Mouse (Mus musculus) myocyte (in vitro differentiated cells): ENCODE results near the gene Olfr1294. TPM values are rescaled to one million over a fixed set of nuclear protein-coding genes. Genes with fewer than 3 reads are reported as not detected.

Experiments used
- H3K27me3 ChIP-seq: one replicate; pipeline ENCODE4 v1.6.1; 2011; ENCODE audit not compliant: control insufficient read depth, insufficient read depth, insufficient read length
- H3K36me3 ChIP-seq: one replicate; pipeline ENCODE4 v1.6.1; 2011; ENCODE audit not compliant: control insufficient read depth, insufficient read depth
- H3K4me2 ChIP-seq: one replicate; pipeline ENCODE4 v1.6.1; 2011; ENCODE audit warnings: low read depth, control low read depth
- H3K4me3 ChIP-seq: one replicate; pipeline ENCODE4 v1.5.1; 2011; ENCODE audit warnings: mild to moderate bottlenecking, control low read depth, moderate library complexity
- H3K79me2 ChIP-seq: one replicate; pipeline ENCODE4 v1.6.1; 2011; ENCODE audit not compliant: control insufficient read depth, insufficient read depth
- H3ac ChIP-seq: one replicate; pipeline ENCODE4 v1.6.1; 2011; ENCODE audit not compliant: control insufficient read depth, insufficient read length
- CEBPB ChIP-seq: IDR thresholded peaks from 2 replicates; pipeline ENCODE4 v1.6.1; 2011; ENCODE audit warnings: mild to moderate bottlenecking, moderate library complexity; ENCODE audit not compliant: poor library complexity, insufficient read depth, severe bottlenecking
- E2F4 ChIP-seq: IDR thresholded peaks from one replicate; pipeline ENCODE4 v1.6.1; 2011; ENCODE audit warnings: mild to moderate bottlenecking, control low read depth, moderate library complexity; ENCODE audit not compliant: insufficient read depth
- MAX ChIP-seq: IDR thresholded peaks from one replicate; pipeline ENCODE4 v1.6.1; 2011; ENCODE audit warnings: low read depth, mild to moderate bottlenecking, control low read depth
- MYOD1 ChIP-seq, 3 experiments: IDR thresholded peaks; one replicate each; pipeline ENCODE4 v1.6.1; 2011; ENCODE audit warnings: control low read depth in 2 of 3, low read depth in 2 of 3, mild to moderate bottlenecking in 2 of 3, moderate library complexity in 1 of 3; ENCODE audit not compliant: insufficient read length in 2 of 3, control insufficient read depth in 1 of 3
- MYOG ChIP-seq, 3 experiments: IDR thresholded peaks; one replicate each; pipeline ENCODE4 v1.6.1; 2011; ENCODE audit warnings: control low read depth in 2 of 3, low read depth in 2 of 3, mild to moderate bottlenecking in 2 of 3; ENCODE audit not compliant: insufficient read length in 2 of 3, control insufficient read depth in 1 of 3, insufficient read depth in 1 of 3
- POLR2A ChIP-seq: IDR thresholded peaks from one replicate; pipeline ENCODE4 v1.6.1; 2011; ENCODE audit warnings: low read depth, mild to moderate bottlenecking, control low read depth, moderate library complexity; ENCODE audit not compliant: insufficient read length
- POLR2AphosphoS2 ChIP-seq: IDR thresholded peaks from one replicate; pipeline ENCODE4 v1.6.1; 2011; ENCODE audit warnings: low read depth, control low read depth; ENCODE audit not compliant: insufficient read length
- REST ChIP-seq: IDR thresholded peaks from one replicate; pipeline ENCODE4 v1.6.1; 2011; ENCODE audit warnings: mild to moderate bottlenecking, control low read depth, moderate library complexity; ENCODE audit not compliant: insufficient read depth, insufficient read length
- SRF ChIP-seq: IDR thresholded peaks from one replicate; pipeline ENCODE4 v1.6.1; 2011; ENCODE audit warnings: low read depth; ENCODE audit not compliant: control insufficient read depth, insufficient read length
- TCF12 ChIP-seq: IDR thresholded peaks from one replicate; pipeline ENCODE4 v1.6.1; 2011; ENCODE audit warnings: mild to moderate bottlenecking, control low read depth; ENCODE audit not compliant: poor library complexity, insufficient read depth, severe bottlenecking
- TCF3 ChIP-seq: IDR thresholded peaks from one replicate; pipeline ENCODE4 v1.6.1; 2011; ENCODE audit warnings: low read depth, control low read depth; ENCODE audit not compliant: insufficient read length
- USF1 ChIP-seq: IDR thresholded peaks from one replicate; pipeline ENCODE4 v1.6.1; 2011; ENCODE audit warnings: low read depth, mild to moderate bottlenecking, control low read depth, moderate library complexity
- polyA plus RNA-seq: library from polyadenylated mRNA; unstranded; fragments of >200 nt; fragmentation: generic; extraction: Trizol; gene quantifications from one replicate; pipeline ENCODE4 v1.2.1, GENCODE M21; 2012; ENCODE audit warnings: missing spikeins

Gene Olfr1294
- not detected for polyA plus RNA-seq

GRCm38 (mm10) chr2:111540191-111540590 is at the start of gene Olfr1294:
Olfr1294 (minus strand) TSS chr2:111540291.
- Histone ChIP-seq H3ac (no peak within 1 kb of the TSS), H3K36me3 (no peaks in the 10 kb centered on the region), H3K4me3 (no peak within 1 kb of the TSS), H3K27me3 (no peaks in the 10 kb centered on the region), H3K4me2 (no peak within 1 kb of the TSS), H3K79me2 (no peaks in the 10 kb centered on the region)
- TF ChIP-seq TCF12 = no peak
- TF ChIP-seq MYOG (IDR thresholded peaks at IDR 0.05; ENCODE audit: control insufficient read depth in 1 of 3, insufficient read depth in 1 of 3, insufficient read length in 2 of 3, low read depth in 2 of 3) = no peak
- TF ChIP-seq REST = no peak
- TF ChIP-seq MYOD1 (IDR thresholded peaks at IDR 0.05; ENCODE audit: control insufficient read depth in 1 of 3, insufficient read length in 2 of 3, low read depth in 2 of 3) = no peak
- TF ChIP-seq POLR2A = no peak
- no peak for TF ChIP-seq TCF3
- TF ChIP-seq USF1 = no peak
- no peak for TF ChIP-seq POLR2AphosphoS2
- TF ChIP-seq CEBPB = no peak
- TF ChIP-seq MAX = no peak

- no peak within 1 kb of the TSS for H3ac ChIP-seq
- TF ChIP-seq SRF (no peak), CEBPB (no peak), REST (no peak), POLR2AphosphoS2 (no peak), E2F4 (no peak), USF1 (no peak), TCF12 (no peak), TCF3 (no peak), POLR2A (no peak), MYOD1 (IDR thresholded peaks at IDR 0.05; ENCODE audit: control insufficient read depth in 1 of 3, insufficient read length in 2 of 3, low read depth in 2 of 3) (no peak), MAX (no peak), MYOG (IDR thresholded peaks at IDR 0.05; ENCODE audit: control insufficient read depth in 1 of 3, insufficient read depth in 1 of 3, insufficient read length in 2 of 3, low read depth in 2 of 3) (no peak)
- no peak within 1 kb of the TSS for H3K4me3 ChIP-seq
Observed at GRCm38 (mm10) chr2:111569581-111569980, 29.5 kb upstream of the Olfr1294 start, which contains the start of gene Olfr1295. Olfr1295 (minus strand) TSS chr2:111569681.

GRCm38 (mm10) chr2:111524903-111525302 is 15.2 kb downstream of the Olfr1294 start, which contains the start of gene Olfr1293-ps:
Olfr1293-ps (plus strand) TSS chr2:111525203.
- TF ChIP-seq POLR2A = no peak

More at GRCm38 (mm10) chr2:111569581-111569980, 29.5 kb upstream of the Olfr1294 start, which contains the start of gene Olfr1295:
- H3K4me2 ChIP-seq = no peak within 1 kb of the TSS
- H3K36me3 ChIP-seq = no peaks in the 10 kb centered on the region
- H3K27me3 ChIP-seq = no peaks in the 10 kb centered on the region
- H3K79me2 ChIP-seq = no peaks in the 10 kb centered on the region

GRCm38 (mm10) chr2:111517451-111517850 is 22.6 kb downstream of the Olfr1294 start:
- no peak overlapping the region for H3ac ChIP-seq
- H3K79me2 ChIP-seq = no peaks in the 10 kb centered on the region
- no peak overlapping the region for H3K4me3 ChIP-seq
- no peaks in the 10 kb centered on the region for H3K27me3 ChIP-seq
- H3K4me2 ChIP-seq = no peak overlapping the region
- no peaks in the 10 kb centered on the region for H3K36me3 ChIP-seq
- TF ChIP-seq POLR2A = no peak
- TF ChIP-seq CEBPB = no peak
- TF ChIP-seq TCF12 = no peak
- no peak for TF ChIP-seq USF1
- TF ChIP-seq POLR2AphosphoS2 = no peak
- no peak for TF ChIP-seq MYOG (IDR thresholded peaks at IDR 0.05; ENCODE audit: control insufficient read depth in 1 of 3, insufficient read depth in 1 of 3, insufficient read length in 2 of 3, low read depth in 2 of 3)
- no peak for TF ChIP-seq TCF3
- no peak for TF ChIP-seq MAX
- no peak for TF ChIP-seq REST
- no peak for TF ChIP-seq SRF
- TF ChIP-seq MYOD1 (IDR thresholded peaks at IDR 0.05; ENCODE audit: control insufficient read depth in 1 of 3, insufficient read length in 2 of 3, low read depth in 2 of 3) = no peak

More at GRCm38 (mm10) chr2:111524903-111525302, 15.2 kb downstream of the Olfr1294 start, which contains the start of gene Olfr1293-ps:
- H3K4me3 ChIP-seq = no peak within 1 kb of the TSS
- H3K79me2 ChIP-seq = no peaks in the 10 kb centered on the region
- no peaks in the 10 kb centered on the region for H3K36me3 ChIP-seq
- no peaks in the 10 kb centered on the region for H3K27me3 ChIP-seq
- H3K4me2 ChIP-seq = no peak within 1 kb of the TSS
- no peak within 1 kb of the TSS for H3ac ChIP-seq

- H3K4me2 ChIP-seq = no peak within 1 kb of the TSS
- no peak within 1 kb of the TSS for H3K4me3 ChIP-seq
- H3K79me2 ChIP-seq = no peaks in the 10 kb centered on the region
- H3K36me3 ChIP-seq = no peaks in the 10 kb centered on the region
- TF ChIP-seq E2F4 = no peak
- TF ChIP-seq CEBPB = no peak
- no peak for TF ChIP-seq TCF3
- no peak for TF ChIP-seq REST
- no peak for TF ChIP-seq MYOG (IDR thresholded peaks at IDR 0.05; ENCODE audit: control insufficient read depth in 1 of 3, insufficient read depth in 1 of 3, insufficient read length in 2 of 3, low read depth in 2 of 3)
- H3ac ChIP-seq = no peak within 1 kb of the TSS
- H3K27me3 ChIP-seq = no peaks in the 10 kb centered on the region
Observed at GRCm38 (mm10) chr2:111496880-111497279, 43.2 kb downstream of the Olfr1294 start, which contains the start of gene Olfr1291-ps1. Olfr1291-ps1 (plus strand) TSS chr2:111497180.
